Mouse (Mus musculus) cerebellum, postnatal 36 days (tissue): ENCODE data around the gene Kcnh4.
A peak's percentile ranks its signal among the peaks of the same experiment; 100 is the strongest.

Experiments
- DNase-seq, 2 experiments: peaks; one replicate each; pipeline ENCODE4 v3.0.0; 2021 to 2022; ENCODE audit warnings: mixed read lengths in 2 of 2

Gene Kcnh4

GRCm38 (mm10) chr11:100759611-100760233 lies at the start of gene Kcnh4:
TSS of gene Kcnh4 (minus strand) at chr11:100759942.
- peak in 1 of 2 experiments; percentile 49 for DNase-seq

GRCm38 (mm10) chr11:100806380-100807305 lies 46.9 kb upstream of the Kcnh4 start:
- no peak for DNase-seq

GRCm38 (mm10) chr11:100805535-100805934 lies 45.8 kb upstream of the Kcnh4 start:
- DNase-seq: no peak

- no peak for DNase-seq
These were observed 44.7 kb upstream of the Kcnh4 start for GRCm38 (mm10) chr11:100804409-100804808.

- no peak for DNase-seq
These were observed 39.7 kb upstream of the Kcnh4 start for GRCm38 (mm10) chr11:100799426-100799825.

- DNase-seq: no peak
These were observed 36.8 kb upstream of the Kcnh4 start for GRCm38 (mm10) chr11:100796585-100796984.

- no peak for DNase-seq
These were observed 35.6 kb upstream of the Kcnh4 start for GRCm38 (mm10) chr11:100795386-100795785.

- no peak for DNase-seq
These were observed 31.8 kb upstream of the Kcnh4 start for GRCm38 (mm10) chr11:100791457-100792049.

- peak; percentile 68 to 73 for DNase-seq
These were observed 30.9 kb upstream of the Kcnh4 start for GRCm38 (mm10) chr11:100790644-100791043.

- no peak for DNase-seq
These were observed 30.0 kb upstream of the Kcnh4 start for GRCm38 (mm10) chr11:100789702-100790101.

- no peak for DNase-seq
These were observed 26.0 kb upstream of the Kcnh4 start for GRCm38 (mm10) chr11:100785774-100786173.

- DNase-seq: peak; percentile 50 to 51
These were observed 24.5 kb upstream of the Kcnh4 start for GRCm38 (mm10) chr11:100784286-100784685.

- DNase-seq: no peak
These were observed 22.8 kb upstream of the Kcnh4 start for GRCm38 (mm10) chr11:100782568-100782967.

- DNase-seq: no peak
These were observed 22.2 kb upstream of the Kcnh4 start for GRCm38 (mm10) chr11:100781763-100782475.

GRCm38 (mm10) chr11:100780247-100780646 lies 20.5 kb upstream of the Kcnh4 start:
- no peak for DNase-seq

- DNase-seq: no peak
These were observed 18.3 kb upstream of the Kcnh4 start for GRCm38 (mm10) chr11:100778069-100778468.

GRCm38 (mm10) chr11:100775921-100776320 lies 16.2 kb upstream of the Kcnh4 start:
- no peak for DNase-seq

GRCm38 (mm10) chr11:100774261-100774660 lies 14.5 kb upstream of the Kcnh4 start:
- DNase-seq: no peak

- peak; percentile 74 to 75 for DNase-seq
These were observed 11.1 kb upstream of the Kcnh4 start, which contains the start of gene Ghdc for GRCm38 (mm10) chr11:100770646-100771408. TSS of gene Ghdc (minus strand) at chr11:100770957.

- DNase-seq: no peak
These were observed 10.2 kb upstream of the Kcnh4 start for GRCm38 (mm10) chr11:100769980-100770379.

- no peak for DNase-seq
These were observed 8.1 kb upstream of the Kcnh4 start for GRCm38 (mm10) chr11:100767871-100768270.

- DNase-seq: no peak
These were observed 7.0 kb upstream of the Kcnh4 start for GRCm38 (mm10) chr11:100766726-100767125.
